Mouse (Mus musculus): Measurements from ENCODE around the gene Zfp26.

Gene Zfp26

DNA sequence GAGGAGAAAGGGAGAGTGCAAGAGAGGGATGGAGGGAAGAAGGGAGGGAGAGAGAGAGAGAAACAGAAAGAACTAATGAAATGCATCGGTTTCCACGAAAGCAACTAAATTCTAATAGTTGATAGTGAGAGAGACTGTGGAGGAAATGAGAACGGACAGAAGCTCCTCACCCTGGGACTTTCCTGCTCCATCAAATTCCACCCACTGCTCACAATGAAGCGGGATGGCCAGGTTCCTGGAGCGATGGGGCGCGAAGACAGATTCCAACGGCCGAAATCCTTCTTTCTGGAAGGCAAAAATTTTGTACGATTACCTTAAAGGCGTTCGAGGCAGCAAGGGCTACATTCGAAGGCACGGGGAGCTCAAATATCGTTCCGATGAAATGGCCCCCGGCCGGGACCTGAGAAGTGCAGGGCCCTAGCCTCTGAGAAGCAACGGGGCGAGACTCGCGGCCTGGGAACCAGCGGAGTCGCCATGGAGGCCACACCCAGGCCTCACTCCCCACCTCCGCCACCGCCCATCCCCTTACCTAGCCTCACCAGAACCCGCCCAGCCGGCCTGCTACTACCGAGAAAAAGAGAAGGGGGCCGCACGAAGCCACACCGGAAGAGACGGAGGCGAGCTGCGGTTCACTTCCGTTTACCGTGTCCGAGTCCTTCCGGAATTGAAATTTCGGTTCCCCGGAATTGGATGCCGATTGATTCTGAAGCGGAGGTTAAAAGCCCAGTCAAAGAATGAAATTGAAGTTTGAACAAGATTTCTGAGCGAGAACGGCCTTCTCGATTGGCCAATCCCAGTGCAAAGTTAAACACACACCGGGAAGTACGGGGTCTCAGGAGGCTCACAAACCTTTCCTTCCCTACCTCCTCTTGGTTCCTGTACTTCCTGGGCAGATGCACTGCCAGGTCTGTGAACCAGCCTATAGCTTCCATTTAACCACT is at the start of gene Zfp26:
Gene Zfp26 (minus strand): TSS at position 786 of the 941 bp plus-strand sequence.
- peak; percentile 86 for DNase-seq (ENCODE audit: extremely low read depth, low read depth)

DNA sequence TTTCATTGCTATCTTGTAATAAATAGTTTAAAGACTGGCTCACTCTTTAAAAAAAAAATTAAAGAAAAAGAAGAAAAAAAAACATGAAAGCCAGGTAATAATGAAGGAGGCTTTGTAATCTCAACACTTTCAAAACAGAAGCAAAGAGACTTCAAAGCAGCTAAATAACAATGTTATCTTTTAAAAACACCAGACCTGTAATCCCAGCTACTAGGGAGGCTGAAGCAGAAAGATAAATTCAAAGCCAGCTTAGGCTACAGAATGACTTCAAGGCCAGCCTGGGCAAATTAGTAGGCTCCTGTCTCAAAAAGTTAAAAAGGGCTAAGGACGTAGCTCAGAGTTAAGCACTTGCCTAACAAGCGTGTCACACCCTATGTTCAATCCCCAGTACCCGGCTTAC is 49.7 kb upstream of the Zfp26 start:
- no peak for DNase-seq (ENCODE audit: extremely low read depth, low read depth)

DNA sequence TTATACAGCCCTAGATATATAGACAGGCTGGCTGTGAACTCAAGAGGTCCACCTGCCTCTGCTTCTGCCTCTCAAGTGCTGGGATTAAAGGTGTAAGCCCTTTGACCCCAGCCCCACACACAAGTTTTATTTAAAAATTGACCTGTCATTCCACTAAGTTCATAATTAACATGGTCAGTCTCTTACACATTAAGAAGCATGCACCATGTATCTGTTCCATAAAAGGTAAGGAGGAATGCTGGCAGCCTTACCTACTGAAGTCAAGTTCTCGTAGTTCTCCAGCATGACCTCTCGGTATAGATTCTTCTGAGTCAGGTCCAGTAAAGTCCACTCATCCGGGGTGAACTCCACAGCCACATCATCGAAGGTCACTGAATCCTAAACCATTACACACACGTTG is 44.8 kb upstream of the Zfp26 start:
- no peak for DNase-seq (ENCODE audit: extremely low read depth, low read depth)

DNA sequence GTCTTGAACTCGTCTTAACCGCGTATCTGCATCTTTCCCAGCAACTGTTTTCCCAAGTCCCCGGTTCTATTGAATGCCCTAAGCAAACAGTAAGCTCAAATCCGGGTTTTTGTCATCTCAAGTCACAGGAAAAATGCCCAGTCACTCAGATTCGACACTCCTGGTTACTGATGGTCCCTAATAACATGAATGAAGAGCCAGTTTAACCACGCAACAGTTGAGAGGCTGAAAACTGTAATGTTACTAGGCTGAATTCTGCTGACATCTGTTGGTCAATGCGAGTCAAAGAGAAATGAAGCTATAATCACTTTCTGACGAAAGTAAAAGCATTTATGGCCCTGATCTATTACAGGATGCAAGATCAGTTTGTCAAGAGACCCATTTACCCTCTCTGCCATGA is 33.3 kb upstream of the Zfp26 start:
- no peak for DNase-seq (ENCODE audit: extremely low read depth, low read depth)

DNA sequence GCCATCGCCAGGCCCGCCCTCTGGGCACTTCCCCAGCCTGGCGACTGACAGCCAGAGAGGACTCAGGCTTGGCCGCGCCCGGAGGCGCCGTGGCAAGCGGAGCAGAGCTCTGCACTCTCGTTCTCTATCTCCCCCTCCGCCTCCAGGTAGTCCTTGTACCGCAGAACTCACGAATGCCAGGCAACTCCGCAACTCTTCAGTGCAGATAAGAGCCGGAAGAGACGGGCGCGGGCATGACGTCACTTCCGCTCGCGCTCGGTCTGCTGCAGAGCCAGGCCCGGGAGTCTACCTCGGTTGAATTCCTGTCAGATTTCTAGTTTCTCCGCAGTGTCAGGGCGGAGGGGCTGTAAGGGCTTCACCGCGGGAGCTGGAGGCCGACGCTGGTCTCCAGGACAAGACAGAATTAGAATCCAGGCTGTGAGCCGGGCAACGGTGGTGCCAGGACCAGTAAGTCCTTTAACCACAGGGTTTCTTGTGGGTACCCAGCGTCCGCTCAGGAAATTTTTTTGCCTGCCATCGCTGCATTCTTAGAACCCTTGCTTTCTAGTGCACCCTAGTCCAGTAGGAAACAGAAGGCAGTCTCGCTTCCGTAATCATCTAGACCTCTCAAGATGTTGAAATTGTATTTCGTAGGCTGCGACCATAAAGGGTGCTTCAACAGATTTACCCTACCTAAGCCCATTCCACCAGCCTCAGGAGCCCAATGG is 32.7 kb upstream of the Zfp26 start, which contains the start of gene Zfp426:
Gene Zfp426 (minus strand): TSS at position 220 of the 707 bp plus-strand sequence.
- DNase-seq (ENCODE audit: extremely low read depth, low read depth) = peak; percentile 92

DNA sequence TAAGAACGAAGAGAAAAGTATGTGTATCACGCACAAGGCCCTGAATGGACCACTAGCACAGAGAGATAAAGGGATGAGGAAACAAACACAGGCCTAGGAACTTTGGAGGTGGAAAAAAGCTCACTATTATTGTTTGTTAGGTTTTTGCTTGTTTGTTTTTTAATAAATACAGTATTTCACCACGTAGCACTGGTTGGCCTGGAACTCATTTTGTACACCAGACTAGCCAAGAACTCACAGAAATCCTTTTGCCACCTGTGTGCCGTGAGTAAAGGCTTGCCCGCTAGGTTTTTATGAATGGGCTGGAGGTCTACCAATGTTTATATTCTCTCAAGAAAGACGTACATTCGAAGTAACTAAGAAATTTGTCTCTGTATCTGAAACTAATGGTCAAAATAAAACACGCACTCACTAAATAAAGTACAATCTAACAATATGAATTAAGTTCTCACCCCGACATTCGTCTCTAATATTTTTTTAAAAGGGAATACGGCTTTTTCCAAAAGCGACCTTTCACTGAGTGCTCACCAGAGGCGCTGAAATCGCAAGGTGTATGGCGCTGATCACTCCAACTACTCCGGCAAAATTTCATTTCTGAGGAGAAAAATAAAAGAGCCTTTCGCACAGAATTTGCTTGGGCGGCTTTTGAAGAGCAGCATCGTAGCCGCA is 32.0 kb upstream of the Zfp26 start:
- DNase-seq (ENCODE audit: extremely low read depth, low read depth) = peak; percentile 43

DNA sequence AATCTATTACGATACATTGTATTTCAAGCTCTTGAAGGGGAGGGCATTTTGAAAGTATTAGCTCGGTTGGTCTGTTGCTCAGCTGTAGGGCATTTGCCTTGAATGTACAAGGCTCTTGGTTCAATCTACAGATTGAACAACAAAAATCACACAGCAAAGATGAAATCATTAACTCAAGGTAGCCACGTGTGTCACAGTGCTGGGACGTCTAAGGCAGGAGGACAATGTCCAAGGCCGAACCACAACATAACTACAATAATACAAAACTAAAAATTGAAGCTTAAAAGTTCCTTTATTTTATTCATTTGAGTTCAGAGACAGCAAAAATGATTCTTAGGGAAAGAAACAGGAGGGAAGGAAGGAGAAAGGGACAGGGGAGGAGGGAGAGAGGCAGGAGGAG is 29.6 kb upstream of the Zfp26 start:
- no peak for DNase-seq (ENCODE audit: extremely low read depth, low read depth)

DNA sequence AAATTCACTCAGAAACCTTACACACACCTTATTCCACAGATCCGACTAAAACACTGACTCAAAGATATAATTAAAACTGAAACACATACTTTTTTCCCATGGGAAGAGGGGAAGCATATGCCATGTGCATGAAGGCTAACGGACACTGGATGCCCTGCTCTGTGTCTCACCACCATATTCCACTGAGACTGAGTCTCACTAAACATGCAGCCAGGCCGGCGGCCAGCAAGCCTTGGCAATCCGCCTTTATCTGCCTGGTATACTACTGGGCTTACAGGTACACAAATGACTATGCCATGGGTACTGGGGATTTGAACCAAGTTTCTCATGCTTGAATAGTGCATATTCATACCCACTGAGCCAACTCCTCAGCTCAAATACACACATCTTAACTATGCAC is 19.4 kb upstream of the Zfp26 start:
- no peak for DNase-seq (ENCODE audit: extremely low read depth, low read depth)

DNA sequence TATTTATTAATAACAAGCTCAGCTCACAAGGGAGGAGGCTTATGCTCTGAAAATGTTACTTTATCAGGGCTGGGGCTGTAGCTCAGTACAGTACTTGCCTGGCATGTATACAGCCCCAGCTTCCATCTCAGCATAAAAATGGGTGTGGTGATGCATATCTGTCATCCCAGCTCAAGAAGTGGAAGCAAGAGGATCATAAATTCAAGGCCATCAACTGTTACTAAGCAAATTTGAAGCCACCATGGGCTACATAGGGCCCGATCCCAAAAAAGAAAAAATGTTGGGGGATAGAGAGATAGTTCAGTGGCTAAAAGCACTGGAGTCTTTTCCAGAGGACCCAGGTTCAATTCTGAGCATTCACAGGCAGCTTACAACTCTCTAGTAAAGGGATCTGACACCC is 16.7 kb upstream of the Zfp26 start:
- no peak for DNase-seq (ENCODE audit: extremely low read depth, low read depth)

DNA sequence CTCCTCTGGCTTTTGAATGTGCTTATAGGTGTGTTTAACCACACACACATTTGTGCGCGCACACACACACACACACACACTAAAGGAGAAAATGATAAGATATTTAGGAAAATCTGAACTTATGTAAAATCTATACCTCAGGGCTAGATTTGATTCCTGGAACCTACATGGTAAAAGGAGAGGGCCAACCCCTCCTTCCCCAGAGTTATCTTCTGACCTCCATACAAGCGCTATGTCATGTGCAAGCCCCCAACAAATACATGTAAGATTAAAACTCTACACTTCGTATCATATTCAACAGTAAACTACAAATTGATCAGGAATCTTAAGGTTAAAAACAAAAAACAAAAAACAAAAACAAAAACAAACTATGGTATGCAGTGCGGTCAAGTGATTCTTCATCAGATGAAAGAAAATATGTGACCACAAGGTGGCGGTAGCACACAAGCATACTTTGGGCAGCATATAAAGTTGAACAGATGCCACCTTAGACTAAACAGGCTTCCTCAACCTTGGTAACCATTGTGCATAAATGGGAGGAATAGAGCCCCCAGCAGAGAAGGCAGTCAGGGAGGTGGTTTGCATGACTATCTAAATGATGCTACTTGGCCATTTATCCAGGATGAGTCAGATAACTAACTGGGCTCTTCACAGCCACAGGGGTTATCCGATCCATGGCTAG is 6.9 kb upstream of the Zfp26 start:
- peak; percentile 49 for DNase-seq (ENCODE audit: extremely low read depth, low read depth)

DNA sequence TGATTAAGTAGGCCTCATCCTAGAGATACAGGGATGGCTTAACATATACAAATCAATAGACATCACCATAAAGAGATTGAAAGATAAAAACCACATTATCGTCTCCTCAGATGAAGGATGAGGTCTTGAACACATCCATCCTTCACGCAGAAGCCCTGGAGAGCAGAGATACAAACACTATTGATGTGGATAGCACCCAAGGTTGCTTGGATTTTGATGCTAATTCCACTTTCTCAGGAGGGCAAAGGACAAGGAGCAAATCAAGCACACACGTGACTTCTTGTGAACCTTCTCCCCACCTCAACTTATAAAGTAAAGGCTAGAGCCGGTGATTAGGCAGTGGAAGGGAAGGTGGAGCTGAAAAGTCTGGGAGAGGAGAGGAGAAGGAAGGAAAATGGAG is 6.3 kb downstream of the Zfp26 start:
- no peak for DNase-seq (ENCODE audit: extremely low read depth, low read depth)

DNA sequence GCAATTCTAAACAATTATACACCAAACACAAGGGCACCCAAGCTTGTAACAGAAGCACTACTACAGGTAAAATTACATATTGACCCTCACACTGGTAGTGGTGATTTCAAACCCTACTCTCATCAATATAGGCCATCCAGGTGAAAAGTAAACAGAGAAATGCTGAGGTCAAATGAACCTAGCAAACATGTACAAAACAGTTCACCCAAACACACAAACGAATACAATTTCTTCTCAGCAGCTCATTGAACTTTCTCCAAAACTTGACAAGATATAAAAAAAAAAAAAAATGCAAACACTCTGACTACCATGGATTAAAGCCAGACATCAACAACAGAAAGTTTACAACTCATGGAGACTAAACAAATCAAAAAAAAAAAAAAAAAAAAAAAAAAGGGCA is 8.5 kb downstream of the Zfp26 start:
- DNase-seq (ENCODE audit: extremely low read depth, low read depth) = no peak

DNA sequence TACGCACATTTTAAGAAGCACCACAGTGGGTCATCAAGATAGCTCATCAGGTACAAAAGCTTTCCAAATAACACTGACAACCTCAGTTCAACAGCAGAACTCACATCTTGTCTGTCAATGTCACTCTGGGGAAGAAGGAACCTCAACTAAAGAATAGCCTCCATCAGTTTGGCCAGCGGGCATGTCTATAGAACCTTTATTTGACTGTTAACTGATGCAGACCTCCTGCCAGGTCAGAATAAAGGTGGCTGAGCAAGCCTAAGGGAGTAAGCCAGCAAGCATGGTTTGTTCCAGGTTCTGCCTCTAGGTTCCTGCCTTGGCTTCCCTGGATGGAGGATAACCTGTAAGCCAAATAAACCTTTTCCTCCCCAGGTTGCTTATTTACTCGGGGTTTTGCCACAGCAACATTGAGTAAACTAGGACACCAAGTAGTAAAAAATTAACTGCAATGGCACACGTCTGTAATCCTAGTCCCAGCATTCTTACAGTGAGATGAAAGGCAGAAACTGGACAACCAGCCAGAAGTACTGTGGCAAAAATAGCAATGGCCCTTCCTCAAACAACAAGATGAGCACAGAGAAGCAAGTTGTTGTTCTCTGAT is 16.7 kb downstream of the Zfp26 start:
- no peak for DNase-seq (ENCODE audit: extremely low read depth, low read depth)

DNA sequence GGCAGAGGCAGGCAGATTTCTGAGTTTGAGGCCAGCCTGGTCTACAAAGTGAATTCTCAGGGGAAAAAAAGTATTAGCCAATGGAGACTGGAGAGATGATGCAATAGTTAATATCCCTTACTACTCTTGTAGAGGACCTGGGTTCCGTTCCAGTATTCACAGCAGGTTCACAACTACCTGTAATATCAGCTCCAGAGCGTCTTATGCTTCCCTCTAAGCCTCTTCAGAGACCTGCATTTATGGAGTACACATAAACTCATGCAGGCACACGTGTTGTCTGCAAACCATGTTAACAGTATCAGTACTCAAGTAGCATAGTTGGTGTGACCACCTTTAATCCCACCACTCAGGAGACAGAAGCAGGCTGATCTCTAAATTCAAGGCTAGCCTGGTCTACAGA is 30.0 kb downstream of the Zfp26 start:
- DNase-seq (ENCODE audit: extremely low read depth, low read depth) = no peak

DNA sequence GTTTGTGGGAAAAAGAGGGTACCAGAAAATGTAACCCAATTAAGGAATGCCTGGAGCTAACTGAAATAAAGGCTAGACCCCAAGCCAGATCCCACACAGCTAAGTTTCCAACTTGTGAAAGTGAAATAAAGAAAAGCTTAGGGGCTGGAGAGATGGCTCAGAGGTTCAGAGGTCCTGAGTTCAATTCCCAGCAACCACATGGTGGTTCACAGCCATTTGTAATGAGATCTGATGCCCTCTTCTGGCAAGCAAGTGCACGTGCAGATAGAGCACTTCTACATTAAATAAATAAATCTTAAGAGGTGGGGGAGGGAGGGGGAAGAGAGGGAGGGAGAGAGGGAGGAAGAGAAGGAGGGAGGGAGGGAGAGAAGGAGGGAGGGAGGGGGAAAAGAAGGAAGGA is 48.5 kb downstream of the Zfp26 start:
- DNase-seq (ENCODE audit: extremely low read depth, low read depth) = no peak

DNA sequence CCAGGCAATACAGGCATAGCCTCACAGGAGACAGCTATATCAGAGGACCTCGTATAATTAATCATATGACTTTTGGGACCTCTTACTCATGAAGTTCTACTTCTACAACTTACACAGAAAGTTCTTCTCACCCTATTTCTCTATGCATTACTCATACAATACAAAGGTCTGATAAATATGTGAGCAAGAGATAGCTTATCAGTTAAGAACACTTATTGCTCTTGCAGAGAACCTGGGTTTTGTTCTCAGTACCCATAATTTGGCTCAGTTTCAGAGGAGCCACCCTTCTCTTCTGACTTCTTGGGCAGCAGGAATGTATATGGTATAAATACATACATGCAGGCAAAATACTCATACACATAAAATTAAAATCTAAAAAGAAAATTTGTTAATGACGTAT is 50.6 kb downstream of the Zfp26 start:
- DNase-seq (ENCODE audit: extremely low read depth, low read depth) = no peak

DNA sequence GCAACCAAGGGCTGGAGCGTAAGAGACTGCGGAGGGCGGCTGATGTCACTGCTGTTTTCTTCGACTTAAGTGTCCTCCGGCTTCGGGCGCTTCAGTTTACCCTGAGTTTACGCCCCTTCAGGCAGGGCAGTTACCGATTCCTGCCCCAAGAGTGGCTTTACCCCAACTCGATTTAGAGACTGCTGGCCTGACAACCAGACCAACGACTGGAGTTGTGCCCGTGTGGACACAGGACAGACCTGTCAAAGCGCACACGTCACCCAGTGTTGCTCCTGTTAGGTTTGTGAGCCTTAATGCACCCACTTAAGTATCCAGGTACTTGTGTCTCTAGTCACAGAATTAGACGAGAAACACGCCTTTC is 74.6 kb downstream of the Zfp26 start:
- DNase-seq (ENCODE audit: extremely low read depth, low read depth) = no peak

DNA sequence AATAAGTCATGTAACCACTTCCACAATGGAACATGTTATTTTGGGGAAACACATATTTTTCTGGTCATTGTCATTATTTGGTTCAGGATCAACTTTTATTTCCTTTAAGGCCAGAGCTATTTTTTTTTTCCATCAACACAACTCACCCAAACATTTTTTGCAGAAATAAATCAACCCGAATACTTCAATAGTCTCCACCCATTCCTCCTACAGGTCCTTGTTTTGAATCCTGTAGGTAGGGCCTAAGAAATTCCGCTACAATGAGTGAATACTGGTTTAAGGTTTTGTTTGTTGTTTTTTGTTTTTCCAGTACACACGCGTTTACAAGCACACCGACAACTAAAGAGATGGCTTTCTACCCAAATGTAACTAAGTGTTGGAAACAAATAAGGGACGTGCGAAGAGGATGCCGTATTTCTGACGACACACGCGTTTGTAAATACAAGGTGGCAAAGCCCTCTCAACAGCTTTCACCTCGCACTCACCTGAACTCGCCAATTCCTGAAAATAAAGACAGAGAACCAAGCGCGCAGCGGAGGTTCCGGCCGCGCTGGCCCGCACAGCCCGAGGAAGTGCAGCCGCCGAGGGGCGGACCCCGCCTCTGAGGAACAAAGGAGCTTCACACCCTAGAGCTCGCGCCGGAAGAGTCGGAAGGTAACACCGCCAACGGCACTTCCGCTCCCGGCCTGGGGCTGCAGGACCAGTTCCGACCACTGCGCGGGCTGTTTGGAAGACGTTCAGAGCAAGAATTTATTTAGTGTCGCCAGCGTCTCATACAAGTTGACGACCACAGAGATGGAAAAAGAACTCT is 75.2 kb downstream of the Zfp26 start, which contains the start of gene Zfp560:
Gene Zfp560 (minus strand): TSS at position 646 of the 811 bp plus-strand sequence.
- peak; percentile 84 for DNase-seq (ENCODE audit: extremely low read depth, low read depth)

DNA sequence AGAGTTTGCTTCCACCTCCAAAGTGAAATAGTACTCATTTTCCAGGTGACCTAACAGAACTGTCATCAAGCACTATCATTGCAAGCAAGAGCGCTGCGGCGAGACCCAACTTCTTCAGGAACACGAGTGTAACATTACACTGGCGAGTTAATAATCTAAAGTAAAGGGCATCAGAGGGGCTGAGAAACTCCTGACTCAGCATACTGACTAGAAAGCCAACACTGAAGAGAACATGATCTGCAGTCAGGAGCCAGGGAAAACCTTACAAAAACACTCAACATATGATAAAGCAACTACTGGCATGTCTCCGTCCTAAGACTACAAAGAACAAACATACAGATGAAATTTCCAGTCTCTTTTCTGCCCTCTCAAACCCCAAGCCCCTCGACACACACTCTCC is 76.3 kb downstream of the Zfp26 start:
- no peak for DNase-seq (ENCODE audit: extremely low read depth, low read depth)
